ENCODE assay signal across 23 mouse cellular contexts in the genomic region with DNA sequence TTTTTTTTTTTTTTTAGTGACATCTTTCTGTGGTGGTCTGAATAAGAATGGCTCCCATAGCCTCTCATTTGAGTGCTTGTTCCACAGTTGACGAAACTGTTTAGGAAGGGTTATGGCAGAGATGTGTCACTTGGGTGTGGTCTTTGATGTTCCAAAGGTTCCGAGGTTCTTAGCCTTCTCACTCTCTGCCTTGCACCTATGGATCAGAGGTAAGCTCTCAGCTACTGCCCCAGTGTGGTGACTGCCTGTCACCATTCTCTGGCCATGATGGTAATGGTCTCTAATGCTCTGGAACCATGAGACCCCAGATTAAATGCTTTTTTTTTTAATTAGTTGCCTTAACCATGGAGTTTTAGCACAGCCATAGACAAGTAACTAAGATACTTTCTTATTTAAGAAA.
DNase-seq lines count a peak whose midpoint lies in the region; ATAC-seq and TF ChIP-seq lines count a peak whose summit lies in the region.
"Had no signal": no experiment of that assay in that cellular context is flagged by ENCODE, and none has a peak within 500 bp of the region (broad histone marks: within the 10 kb centered on the region; RNA-seq: fewer than 3 reads in every experiment).

No protein-coding gene starts in this region.

- WGBS in heart, adult 2 months, result 88% methylated on average over 2 of the region's 2 CpGs
- WGBS in heart, postnatal 0 days, result 90% methylated on average over 2 of the region's 2 CpGs
- 46% methylated on average over 2 of the region's 2 CpGs for WGBS in large intestine, adult 2 months
- 70% methylated on average over 2 of the region's 2 CpGs for WGBS in stomach, postnatal 0 days

- H3K36me3 ChIP-seq in heart, adult 2 months (ENCODE audit: control insufficient read depth, insufficient read depth, low read length), result no peaks in the 10 kb centered on the region
- no peaks in the 10 kb centered on the region for H3K36me3 ChIP-seq in heart, postnatal 0 days (replicated peaks; ENCODE audit: control insufficient read depth, insufficient read depth, low read length)
- H3K36me3 ChIP-seq in stomach, postnatal 0 days (ENCODE audit: control insufficient read depth, insufficient read depth, low read length), result no peaks in the 10 kb centered on the region; the same call in 1 of the 2 replicates
- H3K36me3 ChIP-seq: embryonic facial prominence, embryonic 13.5 days; embryonic facial prominence, embryonic 15.5 days; forebrain, embryonic 10.5 days; forebrain, embryonic 12.5 days had no signal

- H3K9me3 ChIP-seq in heart, postnatal 0 days (replicated peaks; ENCODE audit: control insufficient read depth, low read length), result no peaks in the 10 kb centered on the region
- H3K9me3 ChIP-seq in stomach, postnatal 0 days (ENCODE audit: control insufficient read depth, low read length), result no peaks in the 10 kb centered on the region
- H3K9me3 ChIP-seq: embryonic facial prominence, embryonic 13.5 days; embryonic facial prominence, embryonic 15.5 days; forebrain, embryonic 10.5 days; forebrain, embryonic 12.5 days had no signal

- ATAC-seq in heart, postnatal 0 days (ENCODE audit: insufficient read depth, low read depth), result no peak
- ATAC-seq in stomach, postnatal 0 days (ENCODE audit: low FRiP score, low TSS enrichment), result peak; percentile 54
- ATAC-seq in inflammation-experienced regulatory T-cells, adult 6 months, result no peak
- ATAC-seq: forebrain, embryonic 14.5 days had no signal

- H3K79me2 ChIP-seq in heart, adult 2 months (replicated peaks; ENCODE audit: control insufficient read depth, insufficient read depth, low read length), result no peaks in the 10 kb centered on the region

- H3K27me3 ChIP-seq in heart, adult 2 months (ENCODE audit: control insufficient read depth, insufficient read depth, low read length), result no peaks in the 10 kb centered on the region
- H3K27me3 ChIP-seq in heart, postnatal 0 days (ENCODE audit: control insufficient read depth, insufficient read depth, low read length), result no peaks in the 10 kb centered on the region
- no peaks in the 10 kb centered on the region for H3K27me3 ChIP-seq in stomach, postnatal 0 days (ENCODE audit: control insufficient read depth, insufficient read depth, low read length)
- H3K27me3 ChIP-seq: embryonic facial prominence, embryonic 13.5 days; embryonic facial prominence, embryonic 15.5 days; forebrain, embryonic 12.5 days had no signal

- TF ChIP-seq POLR2A in heart, adult 2 months (IDR thresholded peaks at IDR 0.05; ENCODE audit: insufficient read depth, low read depth, low read length), result no peak

- DNase-seq in heart, adult 2 months, result no peak
- DNase-seq in heart, postnatal 10 days, result no peak
- DNase-seq in heart, postnatal 0 days (ENCODE audit: low spot score), result peak; percentile 2
- DNase-seq in heart, adult 9 months (ENCODE audit: low spot score in 2 of 2), result no peak
- DNase-seq in large intestine, adult 2 months (ENCODE audit: low read depth, low spot score), result peak; percentile 39
- DNase-seq in stomach, postnatal 0 days (ENCODE audit: low spot score), result no peak
- DNase-seq: adrenal gland, adult 2 months; adrenal gland, postnatal 10 days; adrenal gland, postnatal 25 days; cerebellum, adult 11 months; cerebellum, adult 18-20 months; cerebellum, adult 8-10 months; cerebellum, adult 9-11 months; cerebellum, postnatal 14 days; cerebellum, postnatal 36 days; embryo, embryonic 11 days had no signal

- H3K27ac ChIP-seq in heart, adult 2 months, result no peak overlapping the region
- no peak overlapping the region for H3K27ac ChIP-seq in heart, postnatal 0 days (ENCODE audit: low read depth)
- H3K27ac ChIP-seq in stomach, postnatal 0 days (replicated peaks), result no peak overlapping the region
- H3K27ac ChIP-seq: embryonic facial prominence, embryonic 13.5 days; embryonic facial prominence, embryonic 15.5 days; forebrain, embryonic 10.5 days; forebrain, embryonic 12.5 days had no signal

- no peak overlapping the region for H3K4me2 ChIP-seq in heart, postnatal 0 days (ENCODE audit: low read depth, low read length)
- no peak overlapping the region for H3K4me2 ChIP-seq in stomach, postnatal 0 days (replicated peaks; ENCODE audit: low read depth)
- H3K4me2 ChIP-seq: embryonic facial prominence, embryonic 13.5 days; embryonic facial prominence, embryonic 15.5 days; forebrain, embryonic 12.5 days had no signal

- intact Hi-C loops in heart, adult 2 months (cut with DNase I), result loop anchor here (2.0 kb wide), 1 partner anchor 57 kb away; no protein-coding TSS in a partner anchor
- intact Hi-C loops in heart, postnatal 10 days (cut with DNase I), result loop anchor here (2.0 to 5.0 kb wide), 2 partner anchors 57 to 74 kb away; no protein-coding TSS in a partner anchor

- H3K4me1 ChIP-seq in heart, adult 2 months (ENCODE audit: control insufficient read depth, insufficient read depth, low read length), result no peaks in the 10 kb centered on the region
- H3K4me1 ChIP-seq in heart, postnatal 0 days (ENCODE audit: control insufficient read depth, insufficient read depth), result no peaks in the 10 kb centered on the region
- H3K4me1 ChIP-seq in stomach, postnatal 0 days (replicated peaks; ENCODE audit: control insufficient read depth, insufficient read depth), result no peaks in the 10 kb centered on the region
- H3K4me1 ChIP-seq: embryonic facial prominence, embryonic 13.5 days; embryonic facial prominence, embryonic 15.5 days; forebrain, embryonic 10.5 days; forebrain, embryonic 12.5 days had no signal

- H3K9ac ChIP-seq in heart, adult 2 months (ENCODE audit: low read depth, low read length), result no peak overlapping the region
- no peak overlapping the region for H3K9ac ChIP-seq in heart, postnatal 0 days (replicated peaks; ENCODE audit: low read depth, low read length)
- no peak overlapping the region for H3K9ac ChIP-seq in stomach, postnatal 0 days (ENCODE audit: low read length)
- H3K9ac ChIP-seq: embryonic facial prominence, embryonic 13.5 days; embryonic facial prominence, embryonic 15.5 days; forebrain, embryonic 12.5 days had no signal

- H3K4me3 ChIP-seq in heart, adult 2 months, result no peak overlapping the region
- no peak overlapping the region for H3K4me3 ChIP-seq in heart, postnatal 0 days (ENCODE audit: low read depth, low read length)
- no peak overlapping the region for H3K4me3 ChIP-seq in stomach, postnatal 0 days (ENCODE audit: low read depth, low read length)
- H3K4me3 ChIP-seq: embryonic facial prominence, embryonic 13.5 days; embryonic facial prominence, embryonic 15.5 days; erythroblast, embryonic 14.5 days; forebrain, embryonic 10.5 days; forebrain, embryonic 12.5 days had no signal

- no peak for TF ChIP-seq EP300 in heart, adult 2 months (IDR thresholded peaks at IDR 0.05; ENCODE audit: insufficient read depth, low read depth, low read length)
- TF ChIP-seq EP300 in heart, postnatal 0 days (IDR thresholded peaks at IDR 0.05; ENCODE audit: low read depth), result no peak
- no peak for TF ChIP-seq EP300 in stomach, postnatal 0 days (optimal IDR thresholded peaks at IDR 0.05)

- TF ChIP-seq CTCF in heart, adult 2 months (IDR thresholded peaks at IDR 0.05), result peak; percentile 22
- TF ChIP-seq CTCF in heart, postnatal 0 days (IDR thresholded peaks at IDR 0.05; ENCODE audit: low read depth), result peak; percentile 23; the same call in 1 of the 2 replicates
- peak; percentile 55 for TF ChIP-seq CTCF in stomach, postnatal 0 days (IDR thresholded peaks at IDR 0.05; ENCODE audit: low read depth)

Comparison
In these comparisons a context has a peak if more than half of its experiments do, and no peak if none do; other contexts are left out.
1. DNase-seq: peak in heart, postnatal 0 days (single experiment) and large intestine, adult 2 months (single experiment); none in heart, adult 2 months (0 of 2), heart, postnatal 10 days (0 of 2), heart, adult 9 months (0 of 2) and stomach, postnatal 0 days (single experiment).
2. Peak in every context shown above with its lines, with median percentiles within 50 percentile points of each other: CTCF ChIP-seq.